Mouse (Mus musculus) midbrain, embryonic 14.5 days (tissue): ENCODE measurements at regions not wholly inside any gene's neighbourhood (a gene's known extent, or its start where the extent isn't known, plus 50 kb on each side); places are given as distances from the start of the nearest gene placed in this dataset.
A peak's percentile ranks its signal among the peaks of the same experiment; 100 is the strongest.

Experiments
- ATAC-seq: fragments of 200-750 bp; cut with Nextera tagmentation; 2 replicates; pipeline ENCODE4 v1.8.0; 2017; ENCODE audit warnings: moderate number of reproducible peaks, moderate library complexity; ENCODE audit not compliant: low FRiP score, low TSS enrichment
- DNase-seq: peaks from one replicate; pipeline ENCODE4 v3.0.0-alpha.2; 2015
- H3K27ac ChIP-seq: fragments of 300-500 bp; sonication (generic); replicated peaks from 2 replicates; pipeline ENCODE4 v1.5.1; 2014; ENCODE audit warnings: mild to moderate bottlenecking, low read depth, low read length, moderate library complexity
- H3K27me3 ChIP-seq: fragments of 300-500 bp; sonication (generic); 2 replicates; pipeline ENCODE4 v1.6.1; 2014; ENCODE audit warnings: low read length, control low read depth, mixed read lengths; ENCODE audit not compliant: control insufficient read depth, insufficient read depth
- H3K36me3 ChIP-seq: fragments of 300-500 bp; sonication (generic); 2 replicates; pipeline ENCODE4 v1.6.1; 2014; ENCODE audit warnings: low read length, control low read depth; ENCODE audit not compliant: control insufficient read depth, insufficient read depth
- H3K4me1 ChIP-seq: fragments of 300-500 bp; sonication (generic); 2 replicates; pipeline ENCODE4 v1.6.1; 2014; ENCODE audit warnings: mild to moderate bottlenecking, antibody characterized with exemption, low read length, control low read depth; ENCODE audit not compliant: control insufficient read depth, insufficient read depth
- H3K4me2 ChIP-seq: fragments of 300-500 bp; sonication (generic); 2 replicates; pipeline ENCODE4 v1.6.1; 2014; ENCODE audit warnings: mild to moderate bottlenecking, low read length, moderate library complexity
- H3K4me3 ChIP-seq: fragments of 300-500 bp; sonication (generic); replicated peaks from 2 replicates; pipeline ENCODE4 v1.5.1; 2014; ENCODE audit warnings: low read depth, low read length
- H3K9ac ChIP-seq: fragments of 300-500 bp; sonication (generic); replicated peaks from 2 replicates; pipeline ENCODE4 v1.6.1; 2014; ENCODE audit warnings: mild to moderate bottlenecking, low read length, moderate library complexity
- H3K9me3 ChIP-seq: fragments of 300-500 bp; sonication (generic); 2 replicates; pipeline ENCODE4 v1.6.1; 2016; ENCODE audit warnings: low read length, control low read depth, mixed read lengths; ENCODE audit not compliant: control insufficient read depth
- WGBS: fragments of 180-500 bp; shearing (Covaris S2); extraction: QIAGEN DNeasy Blood & Tissue Kit; methylation state at CpG from one replicate; pipeline ENCODE4 v1.1.7; 2014; 5-methylcytosine and 5-hydroxymethylcytosine counted together

DNA sequence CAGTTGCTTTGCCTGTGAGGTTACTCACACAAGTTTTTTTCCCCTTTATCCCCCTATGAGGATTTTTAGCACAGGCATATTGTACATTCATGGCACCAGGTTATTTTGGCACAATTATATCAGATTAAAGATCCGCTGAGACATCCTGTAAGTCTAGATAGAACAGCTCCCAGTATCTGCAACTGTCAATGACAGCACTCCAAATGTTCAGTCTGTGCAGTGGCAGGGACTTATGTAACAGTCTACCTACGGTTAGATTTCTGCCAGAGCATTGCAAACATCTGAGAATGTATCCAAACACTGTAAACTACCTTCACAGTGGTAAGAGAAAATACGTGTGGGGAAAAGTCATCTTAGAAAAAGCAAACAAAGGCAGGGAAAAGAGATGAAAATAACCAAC, 163.5 kb upstream of the Kcnh7 start:
- no peaks in the 10 kb centered on the region for H3K36me3 ChIP-seq
- H3K27ac ChIP-seq: no peak overlapping the region
- DNase-seq (no peak), ATAC-seq (no peak)
- 89% methylated on average over 3 of the region's 3 CpGs for WGBS
- no peak overlapping the region for H3K4me3 ChIP-seq
- H3K27me3 ChIP-seq: no peaks in the 10 kb centered on the region
- no peak overlapping the region for H3K9ac ChIP-seq
- H3K4me2 ChIP-seq: no peak overlapping the region
- H3K9me3 ChIP-seq: no peaks in the 10 kb centered on the region
- no peaks in the 10 kb centered on the region for H3K4me1 ChIP-seq

GRCm38 (mm10) chr2:63326750-63327149, 142.7 kb upstream of the Kcnh7 start:
- Histone ChIP-seq H3K36me3 (no peaks in the 10 kb centered on the region), H3K9me3 (no peaks in the 10 kb centered on the region), H3K4me3 (no peak overlapping the region), H3K27ac (no peak overlapping the region), H3K4me2 (no peak overlapping the region), H3K27me3 (no peaks in the 10 kb centered on the region), H3K9ac (no peak overlapping the region), H3K4me1 (no peaks in the 10 kb centered on the region)
- no peak for DNase-seq
- no peak for ATAC-seq
- 87% methylated on average over 4 of the region's 4 CpGs for WGBS

- no peak for DNase-seq
- no peaks in the 10 kb centered on the region for H3K4me1 ChIP-seq
- no peak overlapping the region for H3K9ac ChIP-seq
- no peaks in the 10 kb centered on the region for H3K36me3 ChIP-seq
- no peak for ATAC-seq
- H3K27me3 ChIP-seq: no peaks in the 10 kb centered on the region
- no peak overlapping the region for H3K27ac ChIP-seq
- H3K4me2 ChIP-seq: no peak overlapping the region
- no peaks in the 10 kb centered on the region for H3K9me3 ChIP-seq
- no peak overlapping the region for H3K4me3 ChIP-seq
Measured at GRCm38 (mm10) chr2:63280911-63281310, 96.8 kb upstream of the Kcnh7 start.

- ATAC-seq: no peak; the same call in 1 of the 2 replicates
- no peak overlapping the region for H3K4me3 ChIP-seq
- no peaks in the 10 kb centered on the region for H3K9me3 ChIP-seq
- no peak overlapping the region for H3K27ac ChIP-seq
- no peak overlapping the region for H3K4me2 ChIP-seq
- peak; percentile 40 for DNase-seq
- H3K27me3 ChIP-seq: no peaks in the 10 kb centered on the region
- no peak overlapping the region for H3K9ac ChIP-seq
- H3K36me3 ChIP-seq: no peaks in the 10 kb centered on the region
- no peaks in the 10 kb centered on the region for H3K4me1 ChIP-seq
- WGBS: 17% methylated on average over 3 of the region's 3 CpGs
Measured at GRCm38 (mm10) chr2:63273799-63274203, 89.7 kb upstream of the Kcnh7 start.

DNA sequence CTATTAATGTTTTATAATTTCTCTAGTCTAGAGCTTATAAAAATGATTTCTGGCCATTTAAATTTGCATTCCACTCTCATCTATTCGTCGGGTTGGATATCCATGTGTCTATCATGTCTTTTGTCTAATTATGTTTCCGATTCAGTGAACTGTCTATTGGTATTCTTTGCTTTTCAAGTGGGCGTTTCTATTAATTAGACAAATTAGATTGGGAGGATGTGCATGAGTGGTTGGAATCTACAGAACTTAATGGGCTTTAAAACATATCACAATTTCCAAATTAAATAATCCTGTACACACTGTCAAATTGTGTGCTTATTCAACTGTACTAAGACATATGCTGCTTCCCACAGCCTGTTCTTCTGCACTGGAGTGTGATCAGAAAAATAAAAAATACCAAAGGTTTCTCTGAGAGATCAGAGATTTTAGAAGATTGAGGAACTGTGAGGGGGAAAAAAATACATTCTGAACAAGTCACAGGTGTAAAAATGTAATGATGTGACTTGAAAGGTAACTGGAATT, 62.1 kb upstream of the Kcnh7 start:
- ATAC-seq (no peak), DNase-seq (no peak)
- Histone ChIP-seq H3K9me3 (no peaks in the 10 kb centered on the region), H3K27ac (no peak overlapping the region), H3K4me3 (no peak overlapping the region), H3K4me2 (no peak overlapping the region), H3K9ac (no peak overlapping the region), H3K4me1 (no peaks in the 10 kb centered on the region), H3K36me3 (no peaks in the 10 kb centered on the region), H3K27me3 (no peaks in the 10 kb centered on the region)
- WGBS: 59% methylated on average over 4 of the region's 4 CpGs

DNA sequence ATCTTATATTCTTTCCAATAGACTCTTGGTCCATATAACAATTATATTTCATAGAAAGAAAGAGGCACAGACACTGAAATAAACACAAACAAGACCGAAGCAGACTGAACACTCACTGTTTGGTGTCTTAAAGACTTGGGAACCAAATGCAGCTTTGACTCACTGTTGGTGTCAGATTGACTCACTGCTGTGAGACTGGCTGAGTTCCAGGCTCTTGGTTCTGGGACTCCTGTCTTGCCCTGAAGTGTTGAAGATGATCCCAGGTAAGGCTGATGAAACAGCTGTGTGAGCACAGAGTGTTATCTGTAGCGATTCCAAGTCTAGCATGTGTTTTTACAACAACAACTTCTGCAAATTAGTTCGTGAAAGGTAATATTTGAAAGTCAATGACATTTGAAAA, 55.2 kb upstream of the Kcnh7 start:
- no peak for DNase-seq
- no peak for ATAC-seq
- 91% methylated on average over 3 of the region's 3 CpGs for WGBS

More for the DNA sequence above, 55.2 kb upstream of the Kcnh7 start:
- Histone ChIP-seq H3K4me3 (no peak overlapping the region), H3K9me3 (no peaks in the 10 kb centered on the region), H3K27me3 (no peaks in the 10 kb centered on the region), H3K4me2 (no peak overlapping the region), H3K27ac (no peak overlapping the region), H3K9ac (no peak overlapping the region), H3K4me1 (no peaks in the 10 kb centered on the region), H3K36me3 (no peaks in the 10 kb centered on the region)
